Mouse (Mus musculus) kidney, adult 8-10 months (tissue): ENCODE data around the gene Ttll7.
A peak's percentile ranks its signal among the peaks of the same experiment; 100 is the strongest.

ENCODE experiments used
- DNase-seq, 2 experiments: peaks; one replicate each; pipeline ENCODE4 v3.0.0; 2022

Ttll7 gene

DNA sequence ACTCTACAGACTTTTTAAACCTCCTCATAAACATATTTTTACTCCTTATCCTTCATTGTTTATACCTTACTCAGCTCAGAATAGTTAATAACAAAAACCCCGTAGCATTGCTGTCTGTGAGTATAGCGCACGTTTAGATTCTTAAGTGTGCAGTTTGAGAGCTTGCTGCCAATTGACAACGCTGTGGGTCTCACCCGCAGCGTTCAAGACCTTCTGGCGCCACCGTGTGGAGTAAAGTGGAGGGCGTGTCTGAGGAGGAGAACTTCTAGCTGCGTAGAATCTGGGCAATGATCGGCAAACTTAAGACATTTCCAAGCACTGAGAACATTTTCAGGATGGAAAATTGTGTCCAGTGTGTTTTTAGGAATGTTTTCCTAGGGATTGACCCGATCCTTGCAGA is 62.6 kb downstream of the Ttll7 start:
- DNase-seq: peak; percentile 41 to 81

DNA sequence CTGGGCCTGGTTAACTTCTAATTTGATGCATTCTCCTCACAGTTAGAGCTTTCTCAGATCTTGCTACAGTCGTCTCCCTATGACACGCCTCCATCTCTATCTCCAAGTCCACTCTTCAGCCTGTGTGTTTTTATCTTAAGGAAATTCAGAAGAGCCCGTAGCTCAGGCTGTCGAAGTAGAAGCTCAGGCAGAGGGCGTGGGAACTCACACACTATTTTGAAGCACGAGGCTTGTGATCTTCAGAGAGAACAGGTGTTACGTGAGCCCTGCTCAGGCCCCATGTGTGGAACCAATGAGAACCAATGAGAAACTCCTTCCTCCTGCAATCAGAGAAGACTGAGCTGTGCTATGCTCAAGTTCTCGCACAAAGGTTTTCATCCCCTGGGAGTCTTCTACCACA is 65.7 kb downstream of the Ttll7 start:
- DNase-seq: no peak

DNA sequence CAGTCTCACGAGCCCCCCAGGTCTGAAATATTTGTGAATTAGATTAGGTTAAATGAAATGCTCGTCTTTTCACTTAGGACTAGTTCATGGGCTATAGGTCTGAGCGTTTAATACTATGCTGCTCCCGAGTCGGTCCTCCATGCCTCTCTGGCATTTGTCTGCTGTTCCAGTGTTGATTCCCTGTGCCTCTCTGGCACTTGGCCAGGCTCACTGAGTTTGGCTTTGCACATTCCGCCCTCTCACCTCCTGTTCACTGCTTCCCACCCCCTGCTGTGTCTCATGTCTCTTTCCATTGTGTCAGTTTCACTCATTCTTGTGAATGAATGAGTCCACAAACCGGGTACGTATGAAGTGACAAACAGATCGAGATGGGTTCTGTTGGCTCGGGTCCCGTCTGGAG is 66.2 kb downstream of the Ttll7 start:
- peak in 1 of 2 experiments; percentile 13 for DNase-seq

DNA sequence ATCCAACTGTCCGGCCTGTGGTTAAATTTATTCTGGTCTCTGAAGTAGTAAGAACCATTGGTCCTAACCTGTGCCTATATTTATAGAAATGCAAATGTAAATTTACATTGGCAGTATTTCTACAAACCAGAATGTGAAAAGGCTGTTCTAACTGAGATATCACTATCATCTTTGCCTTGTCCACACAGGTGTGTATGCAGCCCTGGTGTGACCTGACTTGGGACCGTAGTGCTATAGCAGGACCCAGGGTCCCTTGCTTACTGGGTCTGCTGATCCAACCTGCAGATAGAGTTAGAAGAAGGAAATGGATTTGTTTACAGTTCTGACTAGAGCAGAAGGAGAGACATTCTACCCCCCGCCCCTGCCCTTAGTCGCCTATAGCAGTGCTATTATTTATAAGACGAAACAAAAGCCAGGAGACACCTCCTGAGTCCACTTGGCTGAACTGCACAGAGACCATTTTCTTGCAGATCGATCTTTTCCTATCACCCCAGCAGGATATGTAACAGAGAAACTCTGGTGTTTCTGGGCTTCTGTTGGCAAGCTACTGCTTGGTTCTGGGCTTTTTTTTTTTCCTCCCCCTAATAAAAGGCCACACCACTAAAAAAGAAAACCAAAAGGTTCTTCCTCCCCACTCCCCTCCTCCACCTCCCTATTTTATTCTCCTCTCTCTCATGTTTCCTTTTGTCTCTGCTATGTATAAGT is 75.3 kb downstream of the Ttll7 start:
- DNase-seq: no peak

DNA sequence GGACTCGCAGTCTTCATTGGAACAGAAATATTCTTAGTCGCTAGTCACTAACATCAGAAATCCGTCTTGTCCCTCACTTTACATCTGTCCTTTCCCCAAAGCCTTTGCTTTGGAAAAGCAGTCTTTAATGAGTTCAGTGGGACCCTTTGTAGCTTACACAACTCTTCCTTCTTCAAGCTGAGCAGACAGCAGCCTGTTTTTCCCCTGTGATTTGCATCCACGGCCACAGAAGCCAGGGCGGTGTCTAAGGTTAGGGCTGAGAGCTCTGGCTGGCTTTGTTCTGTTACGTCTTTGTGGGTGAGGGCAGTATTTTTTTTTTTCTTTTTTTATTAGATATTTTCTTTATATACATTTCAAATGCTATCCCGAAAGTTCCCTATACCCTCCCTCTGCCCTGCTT is 76.0 kb downstream of the Ttll7 start:
- no peak for DNase-seq

DNA sequence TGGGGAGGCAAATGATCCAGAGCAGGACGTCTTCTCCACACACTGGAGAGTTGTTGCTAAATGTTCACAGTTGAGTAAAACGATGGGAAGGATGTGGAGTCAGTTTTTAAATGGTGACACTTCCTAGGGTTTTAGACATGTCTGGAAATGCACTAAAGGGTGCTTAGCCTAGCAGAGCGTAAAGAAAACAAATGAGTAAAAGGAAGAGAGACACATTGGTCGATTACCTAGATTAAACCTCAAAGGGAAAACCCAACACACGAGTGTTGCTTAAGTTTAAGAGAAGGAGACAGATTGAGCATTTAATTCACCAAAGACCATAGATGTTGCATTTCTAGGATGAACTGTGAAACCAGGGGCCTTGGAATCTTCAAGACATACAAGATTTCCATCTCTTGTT is 76.8 kb downstream of the Ttll7 start:
- no peak for DNase-seq

DNA sequence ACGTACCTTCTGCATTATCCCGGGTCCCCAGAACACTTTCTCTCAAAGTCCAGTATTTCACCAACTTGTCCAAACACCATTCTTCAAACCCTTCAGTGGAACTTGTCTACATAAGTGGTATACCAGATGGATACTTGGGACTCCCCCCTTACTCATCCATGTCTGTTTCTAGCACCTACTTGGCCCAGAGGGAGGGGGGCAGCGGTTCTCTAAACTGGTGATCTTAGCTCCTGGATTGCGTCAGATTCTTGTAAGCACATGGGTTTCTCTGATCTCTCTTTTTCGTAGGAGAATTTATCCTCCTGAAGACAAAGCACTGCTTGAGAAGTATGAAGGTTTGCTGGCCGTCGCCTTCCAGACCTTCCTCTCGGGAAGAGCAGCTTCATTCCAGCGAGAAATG is 79.0 kb downstream of the Ttll7 start:
- no peak for DNase-seq

DNA sequence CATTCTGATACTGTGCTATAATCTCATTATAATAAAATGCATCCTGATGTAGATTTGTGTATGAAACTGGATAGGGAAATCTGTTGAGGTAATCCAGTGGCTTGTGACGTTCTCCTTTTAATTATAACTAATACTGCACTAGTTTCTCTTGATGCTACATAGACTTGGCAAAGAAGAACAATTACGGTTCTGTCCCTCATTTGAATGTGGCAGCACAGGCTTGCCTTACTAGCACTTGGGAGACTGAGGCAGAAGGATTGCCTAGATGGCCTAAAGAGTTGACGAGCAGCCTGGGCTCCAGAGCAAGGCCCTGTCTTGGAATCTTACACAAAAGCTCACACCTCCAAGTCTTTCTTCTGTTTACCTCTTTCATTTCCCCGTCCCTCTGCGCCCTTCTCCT is 80.3 kb downstream of the Ttll7 start:
- DNase-seq: no peak

GRCm38 (mm10) chr3:146936888-146937287 is 84.7 kb downstream of the Ttll7 start:
- no peak for DNase-seq

- no peak for DNase-seq
Measured at GRCm38 (mm10) chr3:146939391-146940250, 87.5 kb downstream of the Ttll7 start.

DNA sequence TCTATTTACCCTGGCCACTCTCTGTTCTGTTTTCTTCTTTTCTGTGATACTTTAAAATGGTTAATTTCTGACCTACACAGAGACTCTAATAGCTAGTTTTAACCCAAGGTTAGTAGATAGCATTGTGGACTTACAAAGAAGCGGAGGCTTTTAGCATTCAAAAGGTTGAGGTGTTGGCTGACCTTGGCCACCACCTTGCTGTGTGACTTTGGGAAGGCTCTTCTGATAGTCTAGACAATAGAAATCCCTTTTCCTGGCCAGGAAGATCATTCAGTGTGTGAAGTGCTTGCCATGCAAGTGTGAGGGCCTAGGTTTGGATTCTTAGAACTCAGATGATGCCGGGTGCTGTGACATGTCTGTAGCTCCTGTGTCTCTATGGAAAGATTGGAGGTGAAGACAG is 90.9 kb downstream of the Ttll7 start:
- no peak for DNase-seq

DNA sequence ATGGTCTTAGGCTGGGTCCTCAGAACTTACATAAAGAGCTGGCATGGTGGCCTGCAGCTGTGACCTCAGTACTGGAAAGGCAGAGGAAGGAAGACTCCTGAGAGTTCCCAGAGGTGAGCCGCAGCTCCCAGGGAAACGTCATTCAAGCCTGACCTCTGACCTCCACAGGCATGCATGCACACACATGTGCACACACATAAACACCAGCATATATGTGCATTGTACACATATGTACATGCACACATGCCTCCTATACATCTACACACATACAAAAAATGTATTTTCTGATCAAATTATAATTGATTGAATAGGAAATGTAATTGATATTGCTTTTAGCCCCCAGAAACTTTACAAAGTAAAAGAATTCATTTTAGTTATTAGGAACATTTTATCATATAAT is 93.2 kb downstream of the Ttll7 start:
- no peak for DNase-seq

GRCm38 (mm10) chr3:146945887-146946286 is 93.7 kb downstream of the Ttll7 start:
- DNase-seq: peak; percentile 24 to 67

- DNase-seq: no peak
Measured at GRCm38 (mm10) chr3:146946641-146947040, 94.5 kb downstream of the Ttll7 start.

- no peak for DNase-seq
Measured at GRCm38 (mm10) chr3:146956792-146957191, 104.6 kb downstream of the Ttll7 start.

DNA sequence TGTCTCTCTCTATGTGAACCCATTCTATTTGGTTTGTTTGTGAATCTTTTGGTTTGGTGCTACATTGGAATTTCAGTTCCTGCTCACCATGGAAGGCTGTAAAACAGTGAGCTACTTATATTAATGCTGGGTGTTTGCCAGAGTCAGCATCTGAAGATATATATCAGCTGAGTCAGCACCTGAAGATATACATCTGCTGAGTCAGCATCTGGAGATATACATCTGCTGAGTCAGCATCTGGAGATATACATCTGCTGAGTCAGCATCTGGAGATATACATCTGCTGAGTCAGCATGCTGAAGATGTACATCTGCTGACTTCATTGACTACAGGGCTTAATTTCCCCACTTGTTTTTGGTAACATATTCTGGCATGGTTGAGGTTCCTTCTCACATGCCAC is 110.7 kb downstream of the Ttll7 start:
- no peak for DNase-seq

GRCm38 (mm10) chr3:146964384-146964783 is 112.2 kb downstream of the Ttll7 start:
- DNase-seq: no peak

- no peak for DNase-seq
Measured at GRCm38 (mm10) chr3:146967242-146967641, 115.1 kb downstream of the Ttll7 start.

DNA sequence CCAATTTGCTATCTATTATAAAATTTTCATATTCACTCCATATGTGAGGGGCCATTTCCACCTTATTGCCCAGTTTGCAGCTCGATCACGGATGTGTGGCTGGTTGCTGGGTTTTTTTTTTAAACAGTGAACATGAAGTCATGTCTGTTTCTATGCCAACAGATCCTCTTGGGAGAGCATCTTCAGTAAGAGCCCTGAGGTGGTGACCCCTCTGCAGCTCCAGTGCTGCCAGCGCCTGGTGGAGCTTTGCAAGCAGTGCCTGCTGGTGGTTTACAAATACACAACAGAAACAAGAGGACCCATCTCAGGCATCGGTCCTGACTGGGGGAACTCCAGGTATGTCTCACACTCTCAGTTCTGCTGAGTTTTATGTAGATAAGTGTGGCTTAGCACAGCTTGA is 115.7 kb downstream of the Ttll7 start:
- DNase-seq: no peak

DNA sequence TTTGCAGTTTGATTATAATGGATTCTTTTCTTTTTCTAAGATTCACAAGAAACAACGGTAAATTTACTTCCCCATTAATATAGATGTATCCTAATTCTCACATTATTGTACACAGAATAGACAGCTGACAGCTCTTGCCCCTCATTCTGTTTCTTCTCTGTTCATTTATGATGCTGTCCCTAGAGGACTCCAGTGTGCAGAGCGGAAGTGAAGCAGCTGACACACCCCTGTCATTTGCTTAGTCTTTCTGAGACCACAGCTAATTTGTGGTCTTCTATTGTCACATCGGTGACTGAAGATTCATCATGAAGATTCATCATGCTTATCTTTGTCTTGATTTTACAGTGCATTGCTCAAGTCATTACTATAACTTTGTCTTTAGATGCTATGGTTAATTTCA is 126.1 kb downstream of the Ttll7 start:
- no peak for DNase-seq

DNA sequence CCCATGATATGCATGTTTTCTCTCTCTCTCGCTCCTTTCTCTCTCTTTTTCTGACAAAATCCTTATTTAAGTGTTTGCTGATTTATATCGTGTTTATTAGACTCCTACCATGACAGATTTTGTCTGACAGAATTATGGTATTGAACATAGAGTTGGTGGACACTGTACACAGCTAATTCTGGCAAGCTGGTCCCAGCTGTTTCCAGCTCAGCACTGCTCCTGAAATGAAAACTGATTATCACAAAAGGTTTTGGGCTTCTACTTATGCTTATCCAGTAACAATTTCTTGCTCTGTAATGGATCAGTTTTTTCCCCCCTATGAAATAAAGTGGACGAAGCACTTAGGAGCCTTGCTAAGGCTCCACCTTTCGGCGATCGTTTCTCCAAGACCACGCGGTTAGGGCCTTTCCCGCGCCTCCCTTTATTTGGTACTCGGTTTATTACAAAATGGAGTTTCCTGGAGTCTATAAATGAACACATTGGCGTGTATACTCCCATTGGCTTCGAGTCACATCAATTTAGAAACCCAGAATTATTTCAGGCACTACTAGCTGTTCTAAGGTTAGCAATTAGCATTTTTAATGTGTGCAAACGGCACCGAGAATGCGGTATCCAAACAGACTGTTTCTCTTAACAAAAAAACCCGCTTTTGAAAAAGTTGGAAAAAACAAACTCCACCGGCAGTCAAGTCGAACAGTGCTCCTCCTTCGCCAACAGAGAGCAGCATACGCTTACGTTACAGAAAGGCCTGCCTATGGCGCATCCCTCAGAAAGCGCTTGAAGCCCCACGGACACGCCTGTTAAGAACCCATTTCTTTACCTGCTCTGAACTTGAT is 141.9 kb downstream of the Ttll7 start:
- DNase-seq: no peak

DNA sequence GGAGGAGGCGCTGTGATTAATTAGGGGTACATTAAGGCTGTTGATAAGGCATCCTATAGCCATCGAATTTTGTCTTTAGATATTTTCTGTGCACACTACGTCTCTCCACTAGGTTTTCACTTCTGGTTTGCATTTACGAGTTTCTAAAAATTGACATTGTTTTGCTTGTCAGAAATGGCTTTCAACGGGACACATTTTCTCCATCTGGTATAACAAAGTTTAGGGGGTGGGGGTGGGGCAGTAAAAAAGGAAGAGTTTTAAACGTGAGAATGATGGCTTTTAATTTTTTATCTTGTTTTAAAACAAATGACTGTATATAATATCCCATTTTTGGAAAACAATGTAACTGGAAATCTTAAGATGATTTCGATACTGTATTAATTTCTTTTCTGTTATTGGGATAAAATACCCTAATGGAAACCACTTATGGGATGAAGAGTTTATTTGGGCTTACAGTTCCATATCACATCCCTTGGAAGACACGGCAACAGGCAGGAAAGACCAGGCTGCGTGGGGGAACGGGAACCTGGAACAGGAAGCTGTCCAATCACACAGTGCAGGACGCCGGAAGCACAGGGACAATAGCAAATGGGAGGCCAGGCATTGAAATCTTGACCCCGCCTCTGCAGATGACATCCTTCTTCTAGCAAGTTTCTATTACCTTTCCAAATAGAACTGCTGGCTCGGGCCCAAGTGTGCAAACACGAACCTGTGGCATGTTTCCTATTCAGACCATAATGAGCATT is 142.7 kb downstream of the Ttll7 start:
- DNase-seq: no peak

GRCm38 (mm10) chr3:146999148-146999547 is 147.0 kb downstream of the Ttll7 start:
- DNase-seq: no peak
